Mouse (Mus musculus) layer of hippocampus, postnatal 14 days (tissue): ENCODE data around the gene Smarca2. TPM values are rescaled to one million over a fixed set of nuclear protein-coding genes. Genes with fewer than 3 reads are reported as not detected.

Source experiments
- DNase-seq, 2 experiments: peaks; one replicate each; pipeline ENCODE4 v3.0.0; 2021 to 2022; ENCODE audit warnings: low spot score in 2 of 2, mixed read lengths in 1 of 2
- total RNA-seq, 2 experiments: library from RNA; stranded (reverse); gene quantifications; 2 replicates each; pipeline ENCODE4 v1.2.3; 2021

The Smarca2 gene
- total RNA-seq, 2 experiments from 2014 or later: 154 TPM

DNA sequence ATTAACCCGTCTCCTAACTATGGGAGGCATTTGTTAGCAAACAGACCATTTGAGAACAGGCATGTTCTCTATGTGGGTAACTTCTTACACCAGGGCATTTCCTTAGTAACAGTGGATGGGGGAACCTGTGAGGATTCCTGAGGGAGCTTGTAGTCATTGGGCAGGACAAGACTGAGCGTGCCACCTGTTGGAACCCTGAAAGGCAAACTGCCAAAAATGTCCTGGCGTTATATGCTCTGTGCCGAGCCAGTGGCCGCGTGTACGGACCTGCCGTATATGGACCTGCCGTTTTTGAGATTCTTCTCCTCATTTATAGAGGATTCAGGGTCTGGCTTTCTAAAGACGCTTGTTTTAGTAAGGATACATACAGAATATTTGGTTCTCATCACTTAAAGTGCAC lies 141.4 kb downstream of the Smarca2 start:
- no peak for DNase-seq

DNA sequence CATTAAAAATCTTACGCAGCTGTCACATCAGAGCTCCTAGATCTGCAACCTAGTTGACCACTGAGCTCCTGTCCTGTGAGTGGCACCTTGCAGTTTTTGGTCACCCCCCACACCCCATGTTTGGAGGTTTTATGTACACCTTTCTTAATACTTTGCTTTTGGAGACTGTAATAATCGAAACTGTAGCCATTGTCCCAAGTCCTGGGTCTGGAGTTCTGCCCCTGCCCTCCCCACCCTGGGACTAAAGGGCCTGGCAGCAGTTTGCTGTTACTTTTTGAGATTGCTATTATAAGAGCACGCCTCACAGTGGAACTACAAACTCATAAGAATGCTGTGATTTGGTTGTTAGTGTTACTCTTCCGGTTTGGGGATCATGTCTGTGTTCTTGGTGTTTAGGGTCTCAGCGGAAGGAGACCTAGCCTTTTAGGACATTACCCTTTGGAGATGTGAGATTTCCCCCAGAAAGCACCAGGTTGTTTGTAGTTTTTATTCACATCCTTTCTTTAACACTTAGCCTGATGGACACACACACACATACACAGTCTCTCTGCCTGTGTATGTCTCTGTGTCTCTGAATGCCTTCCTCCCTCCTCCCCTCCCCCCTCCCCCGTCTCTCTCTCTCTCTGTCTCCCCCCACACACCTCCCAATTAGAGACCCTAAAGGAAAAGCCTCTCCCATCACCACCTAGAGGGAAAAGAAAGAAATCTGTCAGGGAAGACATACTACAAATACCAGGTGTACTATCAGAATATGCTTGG lies 142.0 kb downstream of the Smarca2 start:
- no peak for DNase-seq

DNA sequence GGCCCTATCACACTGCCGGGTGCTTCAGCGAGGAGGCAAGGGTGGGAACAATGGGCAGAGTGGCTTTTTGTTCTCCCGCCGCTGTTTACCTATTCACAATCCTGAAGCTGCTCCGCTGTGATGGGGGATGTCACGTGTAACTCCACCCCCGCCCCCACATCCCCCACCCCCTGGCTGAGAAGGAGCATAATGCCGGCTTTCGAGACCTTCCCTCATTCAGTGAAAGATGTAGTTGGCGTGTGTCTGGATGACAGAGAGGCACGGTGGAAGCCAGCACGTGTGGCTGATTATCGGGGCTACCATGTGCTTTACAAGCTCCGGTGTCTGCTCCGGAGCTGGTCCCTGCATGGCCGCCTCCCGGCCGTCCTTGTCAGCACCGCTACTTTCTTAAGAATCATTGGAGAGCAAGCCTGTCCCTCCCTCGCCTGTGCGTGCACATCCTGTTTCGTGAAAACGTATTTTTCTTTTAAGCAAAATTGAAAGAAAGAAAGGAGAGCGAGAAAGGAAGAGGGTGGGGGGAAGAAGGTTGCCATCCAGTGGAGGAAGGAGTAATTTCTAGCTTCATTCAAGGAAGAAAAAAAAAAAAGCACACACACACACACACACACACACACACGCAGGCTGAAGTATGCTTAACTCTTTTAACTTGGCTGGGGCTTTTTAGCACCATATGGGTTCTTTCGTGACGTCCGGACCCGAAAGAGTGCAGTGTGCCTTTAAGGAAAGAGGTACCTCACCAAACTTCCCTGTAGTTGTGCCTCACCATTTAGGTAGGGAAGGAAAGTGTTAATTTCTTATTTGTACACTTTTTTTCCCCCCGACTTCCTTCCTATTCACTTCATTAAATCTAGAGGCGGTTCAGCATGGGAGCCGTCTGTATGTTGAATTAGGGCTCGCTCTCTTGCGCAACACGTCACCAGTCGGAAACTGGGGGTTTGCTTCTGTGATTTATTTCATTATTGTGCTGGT lies 143.0 kb downstream of the Smarca2 start:
- DNase-seq: peak; percentile 67 to 70

DNA sequence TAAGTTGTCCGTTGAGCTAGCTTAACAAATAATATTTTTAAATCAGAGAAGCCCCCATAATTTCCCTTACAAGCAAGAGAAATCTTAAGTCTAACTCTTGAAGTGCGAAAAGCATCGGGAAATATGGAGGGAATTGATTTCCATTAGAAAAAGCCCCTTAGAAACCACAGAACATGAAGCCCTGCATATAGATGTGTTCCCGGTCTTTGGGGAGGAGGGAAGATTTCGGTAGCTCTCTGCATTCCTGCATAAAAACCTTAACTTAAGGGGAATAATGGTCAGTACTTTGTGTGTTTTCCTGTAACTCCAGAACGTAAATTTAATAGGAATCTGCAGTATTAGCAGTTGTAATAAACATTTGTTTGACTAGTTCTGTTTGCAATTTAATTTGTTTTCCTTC lies 143.8 kb downstream of the Smarca2 start:
- DNase-seq: no peak

DNA sequence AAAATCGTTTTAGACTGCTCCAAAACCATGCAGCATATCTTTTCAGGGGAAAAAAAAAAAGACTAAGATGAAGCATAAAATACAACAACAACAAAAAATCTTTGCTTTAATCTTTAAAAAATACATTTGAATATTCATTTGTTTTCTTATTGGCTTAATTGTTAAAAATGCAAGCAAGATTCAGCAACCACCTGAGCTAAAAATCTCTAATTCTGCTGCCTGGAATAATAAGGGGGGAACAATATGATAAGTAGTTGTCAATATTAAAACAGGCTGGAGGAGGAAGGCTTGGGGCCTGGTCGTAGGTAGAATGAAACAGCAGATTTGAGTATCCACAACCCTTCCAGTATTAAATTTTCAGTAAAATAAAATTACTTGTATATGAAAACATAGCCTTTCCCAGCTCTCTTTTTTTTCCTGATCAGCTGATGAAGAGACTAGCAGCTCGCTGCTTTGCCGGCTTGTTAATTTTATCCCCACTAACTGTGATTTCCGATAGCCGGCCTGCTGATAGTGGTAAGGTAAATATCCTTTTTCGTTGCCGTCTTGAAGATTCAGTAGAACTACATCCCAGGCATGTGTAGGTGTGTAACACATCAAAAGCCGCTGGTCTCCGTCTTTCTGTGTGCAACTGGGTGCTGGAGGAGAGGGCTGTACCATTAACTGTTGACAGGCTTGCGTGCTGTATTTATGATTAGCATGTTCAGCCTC lies 144.7 kb downstream of the Smarca2 start:
- DNase-seq: peak; percentile 44 to 61

DNA sequence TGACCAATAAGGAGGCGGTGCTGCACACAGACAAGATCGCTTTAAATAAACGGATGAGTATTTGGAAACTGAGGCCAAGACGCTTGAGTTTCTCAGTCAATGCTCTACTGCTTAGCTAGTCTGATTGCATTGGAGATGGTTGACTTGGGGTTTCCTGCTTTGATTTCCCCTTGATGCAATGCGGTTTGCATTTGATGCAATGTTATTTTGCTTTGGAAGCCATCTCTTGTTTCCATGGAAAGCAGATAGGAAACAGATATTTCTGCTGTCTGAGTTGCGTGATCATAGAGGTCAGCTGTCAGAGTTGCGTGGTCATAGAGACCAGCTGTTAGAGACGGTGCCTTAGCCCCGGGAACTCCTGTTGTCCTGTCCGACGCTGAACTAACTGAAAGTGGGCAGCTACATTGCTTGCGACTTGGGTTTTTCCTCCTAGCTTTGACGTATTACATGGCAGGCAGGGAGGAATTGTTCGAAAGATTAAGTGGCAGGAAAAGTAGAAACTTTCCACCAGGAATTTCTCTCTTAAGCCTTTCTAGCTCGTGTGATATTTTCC lies 147.8 kb downstream of the Smarca2 start:
- DNase-seq: no peak

DNA sequence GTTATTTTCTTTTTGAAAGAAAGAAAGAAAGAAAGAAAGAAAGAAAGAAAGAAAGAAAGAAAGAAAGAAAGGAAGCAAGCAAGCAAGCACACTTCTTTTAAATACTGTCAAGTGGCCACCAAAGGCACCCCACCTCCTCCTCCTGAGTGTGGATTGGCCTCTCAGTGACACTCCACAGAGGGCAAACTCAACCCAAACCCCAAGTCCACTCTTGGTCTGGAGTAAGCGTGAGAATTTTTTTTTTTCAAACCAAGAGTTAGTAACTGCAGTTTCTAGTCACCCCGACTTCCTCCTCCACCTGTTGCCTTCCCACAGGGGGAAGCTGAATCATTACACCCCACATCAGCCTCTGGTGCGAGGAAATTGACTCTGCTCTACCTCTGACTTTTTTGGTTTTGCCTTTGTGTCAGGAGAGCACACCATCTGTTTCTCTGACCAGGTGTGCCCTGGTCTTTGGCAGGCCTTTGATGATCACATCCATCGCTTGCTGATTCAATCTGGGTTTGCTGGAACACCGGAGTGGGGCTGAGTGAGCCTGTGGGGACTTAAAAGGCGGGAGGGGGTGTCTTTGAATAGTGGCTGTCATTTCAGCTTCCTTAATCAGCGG lies 148.5 kb downstream of the Smarca2 start:
- no peak for DNase-seq

DNA sequence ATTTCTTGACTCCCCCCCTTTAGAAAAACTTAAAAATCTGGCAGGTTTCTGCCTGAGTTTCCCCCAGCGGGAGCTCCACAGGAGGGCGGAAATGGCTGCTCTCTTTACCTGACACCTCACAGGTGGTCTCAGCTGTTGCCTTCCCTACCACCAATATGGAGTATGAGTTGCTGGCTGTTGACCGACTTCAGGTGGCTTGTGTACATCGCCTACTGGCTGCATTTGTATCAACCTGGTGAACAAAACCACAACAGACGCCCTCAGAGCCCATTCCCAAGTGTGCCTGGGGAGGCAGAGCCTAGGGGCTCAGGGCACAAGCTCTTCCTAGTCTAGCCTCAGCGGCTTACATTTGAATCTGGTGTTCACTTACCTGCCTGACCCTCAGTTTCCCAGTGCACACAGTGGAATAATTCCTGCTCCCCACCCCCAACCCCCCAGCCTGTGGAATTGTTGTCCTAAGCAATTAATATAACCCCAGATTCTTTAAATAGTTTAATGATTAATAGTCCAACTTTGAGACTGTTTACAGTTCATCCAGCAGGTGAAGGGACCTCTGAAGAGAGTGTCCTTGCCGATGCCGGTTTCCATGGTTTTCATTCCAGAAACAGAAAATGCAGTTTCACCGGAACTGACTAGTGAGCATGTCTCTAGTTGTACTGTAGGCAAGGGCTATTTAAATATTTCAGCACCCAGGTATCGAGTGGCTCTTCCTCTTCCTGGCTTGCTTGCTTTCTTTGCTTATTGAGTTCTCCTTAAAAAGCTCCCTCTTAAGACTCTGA lies 149.4 kb downstream of the Smarca2 start:
- no peak for DNase-seq

DNA sequence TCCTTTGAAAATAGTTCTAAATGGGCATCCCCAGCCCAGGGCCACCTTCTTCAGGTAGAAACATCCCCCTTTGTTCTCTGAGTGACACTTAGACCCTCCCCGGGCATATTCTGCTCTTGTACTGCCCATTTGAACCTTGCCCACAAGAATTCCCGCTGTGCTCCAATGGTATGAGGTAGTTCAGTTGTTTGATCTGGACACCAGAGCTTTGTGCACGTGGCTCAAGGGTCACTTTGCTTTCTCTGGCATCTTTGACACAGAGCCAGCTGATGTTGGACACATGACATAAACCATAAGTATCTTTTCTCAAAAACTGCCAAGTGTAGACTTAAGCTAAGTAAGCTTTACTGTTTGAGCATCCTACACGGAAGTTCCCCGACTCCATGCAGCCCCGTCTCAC lies 151.1 kb downstream of the Smarca2 start:
- DNase-seq: no peak

DNA sequence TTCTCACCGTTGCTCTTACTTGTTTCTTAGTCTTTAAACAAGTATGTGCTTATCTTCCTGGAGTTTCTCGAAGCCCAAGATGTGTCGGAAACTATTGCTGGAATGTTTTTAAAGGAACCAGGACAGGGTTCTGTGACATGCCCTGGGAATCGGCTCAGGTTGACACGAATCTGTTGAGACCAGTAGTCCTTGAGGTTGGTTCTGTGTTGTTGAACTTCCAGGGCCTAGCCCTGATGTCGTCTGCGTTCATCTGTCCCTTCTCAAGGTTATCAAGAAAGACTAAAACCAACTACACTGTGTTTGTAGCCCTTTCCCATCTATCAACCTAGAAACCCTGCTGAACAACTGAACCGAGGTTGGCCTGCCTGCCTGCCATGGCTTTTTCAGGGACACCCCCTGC lies 151.5 kb downstream of the Smarca2 start:
- no peak for DNase-seq

DNA sequence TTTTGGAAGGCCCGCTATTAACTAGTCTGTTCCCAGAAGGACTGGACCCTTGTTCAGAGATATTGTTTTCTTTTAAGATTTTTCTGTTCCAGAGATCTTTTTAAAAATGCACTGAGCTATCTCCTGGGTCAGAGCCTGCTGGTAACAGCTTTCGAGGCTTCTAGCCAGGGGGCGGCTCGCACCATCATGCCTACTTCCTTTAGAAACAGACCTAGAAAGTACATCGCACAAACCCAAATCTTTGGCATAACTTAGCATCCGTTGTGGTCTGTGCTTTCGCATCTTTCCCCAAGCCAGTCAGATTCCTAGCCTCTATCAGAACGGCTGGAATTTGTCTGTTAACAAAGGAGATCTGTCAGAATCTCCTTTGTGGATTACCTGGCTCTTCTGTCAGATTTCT lies 153.3 kb downstream of the Smarca2 start:
- no peak for DNase-seq

DNA sequence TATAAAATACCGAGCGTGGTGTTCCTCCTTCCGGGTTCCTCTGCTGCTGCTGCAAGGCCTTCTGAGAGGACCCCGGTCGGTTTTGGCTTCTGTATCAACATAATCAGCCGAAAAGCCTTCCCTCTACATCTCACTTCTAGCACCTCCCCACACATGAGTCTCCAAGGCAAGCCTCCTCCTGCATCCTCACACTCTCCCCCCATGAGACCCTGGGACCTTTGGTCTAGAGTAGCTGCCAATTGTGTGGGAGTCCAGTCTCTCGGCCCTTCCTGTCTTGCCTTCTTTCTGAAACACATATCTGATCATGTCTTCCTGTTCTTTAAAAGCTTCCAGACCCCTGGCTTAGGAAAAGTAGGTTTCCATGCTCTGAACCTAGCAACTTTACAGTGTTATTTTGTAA lies 153.8 kb downstream of the Smarca2 start:
- DNase-seq: no peak

DNA sequence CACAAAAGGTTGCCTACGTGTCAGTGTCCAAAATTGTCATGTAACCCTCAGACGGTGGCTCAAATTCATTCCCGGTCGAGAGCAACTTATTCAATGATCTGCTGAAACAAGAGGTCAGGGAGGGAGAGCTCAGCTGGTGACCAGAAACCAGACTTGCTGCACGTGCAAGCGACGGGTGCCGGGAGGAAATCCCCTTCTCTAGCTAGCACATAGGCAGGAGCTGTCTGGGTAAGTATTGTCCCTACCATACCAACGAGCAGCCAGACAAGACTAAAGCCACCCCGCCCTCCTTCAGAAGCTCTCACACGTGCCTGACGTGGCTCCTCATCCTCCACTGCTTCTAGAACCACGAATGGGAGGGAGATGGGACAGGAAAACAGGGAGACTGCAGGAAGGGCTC lies 154.4 kb downstream of the Smarca2 start:
- no peak for DNase-seq

DNA sequence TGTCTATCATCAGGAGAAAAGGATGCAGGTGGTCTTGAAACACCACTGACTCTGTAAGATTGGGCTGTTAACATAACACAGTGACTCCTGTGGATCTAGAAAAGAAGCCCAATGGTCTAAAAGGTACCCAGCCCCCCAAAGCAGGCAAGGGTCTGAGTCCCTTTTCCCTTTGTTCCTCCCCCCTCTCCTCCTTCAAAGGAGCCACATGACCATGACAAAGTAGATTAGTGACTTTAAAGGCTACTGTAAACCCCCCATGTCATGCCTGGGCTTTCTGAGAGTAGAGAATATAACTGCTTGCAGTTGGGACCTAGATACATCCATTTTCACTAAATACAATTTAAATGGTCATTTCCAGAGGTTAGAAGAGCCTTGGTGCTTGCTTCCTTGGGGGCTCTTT lies 156.4 kb downstream of the Smarca2 start:
- no peak for DNase-seq

DNA sequence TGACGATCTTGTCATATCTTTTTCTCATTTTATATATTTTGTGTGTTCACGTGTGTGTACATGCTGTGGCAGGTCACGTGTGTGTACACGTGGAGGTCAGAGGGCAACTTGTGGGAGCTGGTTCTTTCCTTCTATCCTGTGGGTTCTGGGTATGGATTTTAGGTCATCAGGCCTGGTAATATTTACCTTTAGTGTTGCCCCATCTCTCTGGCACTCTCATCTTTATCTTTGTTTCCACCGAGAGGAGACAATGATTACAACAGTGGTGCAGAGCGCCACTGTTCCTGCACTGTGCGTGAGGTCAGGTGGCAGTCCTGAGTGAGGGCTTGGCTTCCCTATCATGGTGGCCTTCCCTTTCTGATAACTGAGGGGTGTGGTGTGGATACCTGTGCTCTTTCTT lies 160.6 kb downstream of the Smarca2 start:
- no peak for DNase-seq

DNA sequence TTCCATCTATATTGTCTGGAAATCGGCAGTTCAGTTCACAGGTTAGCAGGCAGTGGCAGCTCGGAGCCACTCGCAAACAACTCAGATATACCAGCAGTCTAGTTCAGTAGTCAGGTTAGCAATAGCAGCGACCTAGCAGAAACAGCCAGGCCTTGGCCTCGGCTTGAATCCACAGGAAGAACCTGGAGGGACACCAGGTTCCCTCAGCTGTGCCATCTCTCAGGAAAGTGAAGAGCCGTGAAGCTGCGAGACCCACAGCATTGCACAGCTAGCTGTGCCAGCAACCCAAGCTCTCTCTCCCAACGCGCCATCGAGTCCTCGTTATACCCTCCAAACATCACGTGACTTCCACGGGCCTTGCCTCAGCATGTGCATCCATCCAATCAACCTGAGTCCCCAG lies 162.6 kb downstream of the Smarca2 start:
- DNase-seq: no peak

DNA sequence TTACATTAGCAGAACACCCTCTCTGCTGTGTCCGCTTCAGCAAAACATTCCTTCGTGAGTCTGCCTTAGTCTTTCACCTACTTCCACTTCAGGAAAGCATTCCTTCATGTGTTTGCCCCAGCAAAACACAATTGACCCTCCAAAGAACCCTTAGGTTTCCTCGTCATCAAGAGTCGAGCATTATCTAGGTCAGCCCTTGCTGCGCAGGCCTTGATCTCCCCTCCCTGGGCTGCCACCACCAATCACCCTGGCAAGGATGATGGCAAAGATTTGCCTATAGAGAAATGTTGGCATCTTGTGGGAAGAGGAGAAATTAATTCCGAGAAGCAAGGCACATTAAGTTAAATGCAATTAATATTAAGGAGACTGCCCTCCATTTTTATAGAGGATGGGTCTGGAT lies 163.1 kb downstream of the Smarca2 start:
- no peak for DNase-seq

DNA sequence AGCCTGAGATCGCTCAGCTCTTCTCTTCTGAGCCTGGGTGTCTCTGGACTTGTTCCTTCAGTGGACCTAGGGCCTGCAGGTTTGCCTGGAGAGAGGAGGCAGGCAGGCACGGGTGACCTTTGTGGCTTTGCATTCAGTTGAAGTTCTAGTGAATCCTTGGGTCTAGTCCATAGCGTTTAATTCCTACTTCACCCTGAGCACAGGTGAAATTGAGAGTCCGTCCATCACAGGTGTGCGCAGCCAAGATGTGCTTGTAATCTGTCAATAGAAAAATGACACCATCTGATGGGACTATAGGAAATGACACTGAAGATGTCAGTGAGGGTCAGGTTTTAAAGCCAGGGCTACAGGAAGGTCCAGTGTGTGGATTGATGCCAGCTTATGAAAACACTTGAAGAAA lies 164.0 kb downstream of the Smarca2 start:
- no peak for DNase-seq

DNA sequence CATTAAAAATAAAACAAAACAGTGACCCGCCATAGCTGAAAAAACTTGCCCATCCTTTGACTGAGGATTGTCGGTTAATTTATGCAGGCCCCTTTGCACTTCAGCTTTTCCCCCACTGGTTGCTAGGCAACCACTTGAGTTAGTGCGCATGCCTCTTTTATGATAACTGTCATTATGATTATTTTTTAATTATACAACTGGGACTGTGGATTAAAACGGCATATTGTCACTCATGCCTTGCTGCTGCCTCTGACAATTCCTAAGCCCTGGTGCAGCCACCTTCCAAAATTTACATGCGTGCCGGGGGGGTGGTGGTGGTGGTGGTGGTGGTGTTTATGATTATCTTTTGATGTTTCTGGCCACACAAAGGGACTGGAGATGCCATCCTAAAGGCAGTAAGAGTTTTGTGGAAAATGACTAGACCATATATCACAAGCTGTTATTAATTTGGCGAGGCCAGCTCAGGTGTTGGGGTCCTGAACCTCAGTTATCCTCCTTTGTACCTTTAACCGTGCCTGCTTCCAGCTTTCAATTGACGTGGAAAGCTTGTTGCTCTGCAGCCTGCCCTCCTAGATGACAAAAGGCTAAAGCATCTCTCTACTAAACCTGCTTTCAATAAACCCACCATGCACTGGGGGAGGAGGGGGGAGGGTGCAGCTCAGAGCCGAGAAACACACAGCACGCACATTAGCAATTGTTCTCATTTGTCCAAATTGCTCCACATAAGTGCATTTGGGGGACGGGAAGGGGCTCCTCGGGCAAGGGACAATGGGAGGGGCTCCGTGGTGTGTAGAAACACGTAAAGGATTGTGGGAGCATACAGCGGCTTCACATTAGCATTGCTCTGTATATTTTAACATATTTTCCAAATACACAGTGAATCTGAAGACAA lies 165.0 kb downstream of the Smarca2 start:
- DNase-seq: peak; percentile 52 to 76
